Mouse (Mus musculus): Measurements from ENCODE around the gene Fdx1. TPM values are rescaled to one million over a fixed set of nuclear protein-coding genes. Genes with fewer than 3 reads are reported as not detected.

Fdx1 gene
- total and polyA plus RNA-seq, 2 experiments from 2014 or later = 18.9 to 47.6 TPM

GRCm38 (mm10) chr9:51914481-51915120, 48.8 kb downstream of the Fdx1 start:
- DNase-seq (ENCODE audit: low spot score) (no peak), ATAC-seq (no peak)
- no peaks in the 10 kb centered on the region for H3K4me1 ChIP-seq (ENCODE audit: insufficient read depth, low read length)
- no peak overlapping the region for H3K4me2 ChIP-seq (ENCODE audit: low read depth, low read length)
- no peaks in the 10 kb centered on the region for H3K27me3 ChIP-seq (ENCODE audit: insufficient read depth, low read length)
- no peak for TF ChIP-seq CTCF (IDR thresholded peaks at IDR 0.05; ENCODE audit: low read depth)
- H3K36me3 ChIP-seq (ENCODE audit: insufficient read depth, low read length) = no peaks in the 10 kb centered on the region
- no peak overlapping the region for H3K4me3 ChIP-seq (ENCODE audit: low read length)
- no peak overlapping the region for H3K27ac ChIP-seq
- WGBS = 79% methylated on average over 15 of the region's 15 CpGs
- H3K9me3 ChIP-seq (ENCODE audit: low read length) = no peaks in the 10 kb centered on the region
- no peak overlapping the region for H3K9ac ChIP-seq (replicated peaks; ENCODE audit: low read length)

- Histone ChIP-seq H3K27me3 (ENCODE audit: insufficient read depth, low read length) (no peaks in the 10 kb centered on the region), H3K4me2 (ENCODE audit: low read depth, low read length) (no peak overlapping the region), H3K9ac (replicated peaks; ENCODE audit: low read length) (no peak overlapping the region), H3K36me3 (ENCODE audit: insufficient read depth, low read length) (no peaks in the 10 kb centered on the region), H3K4me3 (ENCODE audit: low read length) (no peak overlapping the region), H3K9me3 (ENCODE audit: low read length) (no peaks in the 10 kb centered on the region), H3K4me1 (ENCODE audit: insufficient read depth, low read length) (no peaks in the 10 kb centered on the region), H3K27ac (no peak overlapping the region)
- 15% methylated on average over 2 of the region's 2 CpGs for WGBS
- DNase-seq (ENCODE audit: low spot score) = peak; percentile 86
- TF ChIP-seq CTCF (IDR thresholded peaks at IDR 0.05; ENCODE audit: low read depth) = peak; percentile 94
- peak; percentile 72; the same call in 1 of the 2 replicates for ATAC-seq
These were observed 54.5 kb downstream of the Fdx1 start for GRCm38 (mm10) chr9:51908838-51909237.

- 74% methylated on average over 3 of the region's 3 CpGs for WGBS
- H3K4me2 ChIP-seq (ENCODE audit: low read depth, low read length) = no peak overlapping the region
- no peaks in the 10 kb centered on the region for H3K27me3 ChIP-seq (ENCODE audit: insufficient read depth, low read length)
- no peaks in the 10 kb centered on the region for H3K36me3 ChIP-seq (ENCODE audit: insufficient read depth, low read length)
- no peak overlapping the region for H3K27ac ChIP-seq
- DNase-seq (ENCODE audit: low spot score) (no peak), ATAC-seq (no peak)
- no peaks in the 10 kb centered on the region for H3K9me3 ChIP-seq (ENCODE audit: low read length)
- H3K4me3 ChIP-seq (ENCODE audit: low read length) = no peak overlapping the region
- no peak overlapping the region for H3K9ac ChIP-seq (replicated peaks; ENCODE audit: low read length)
- TF ChIP-seq CTCF (IDR thresholded peaks at IDR 0.05; ENCODE audit: low read depth) = no peak
- no peaks in the 10 kb centered on the region for H3K4me1 ChIP-seq (ENCODE audit: insufficient read depth, low read length)
These were observed 55.1 kb downstream of the Fdx1 start for GRCm38 (mm10) chr9:51908255-51908654.

GRCm38 (mm10) chr9:51906938-51907337, 56.4 kb downstream of the Fdx1 start:
- Histone ChIP-seq H3K36me3 (ENCODE audit: insufficient read depth, low read length) (no peaks in the 10 kb centered on the region), H3K9me3 (ENCODE audit: low read length) (no peaks in the 10 kb centered on the region), H3K4me1 (ENCODE audit: insufficient read depth, low read length) (no peaks in the 10 kb centered on the region), H3K27me3 (ENCODE audit: insufficient read depth, low read length) (no peaks in the 10 kb centered on the region), H3K4me3 (ENCODE audit: low read length) (no peak overlapping the region), H3K4me2 (ENCODE audit: low read depth, low read length) (no peak overlapping the region), H3K9ac (replicated peaks; ENCODE audit: low read length) (no peak overlapping the region), H3K27ac (no peak overlapping the region)
- ATAC-seq (no peak), DNase-seq (ENCODE audit: low spot score) (no peak)
- TF ChIP-seq CTCF (IDR thresholded peaks at IDR 0.05; ENCODE audit: low read depth) = no peak
- WGBS = 78% methylated on average over 8 of the region's 8 CpGs

Other genes starting within 250 kb of the Fdx1 start
- gene Arhgap20, start 198.2 kb downstream of the Fdx1 start, total RNA-seq (2014; rRNA removed) = 26.8 and 30.5 TPM in 2 replicates
- gene Arhgap20, start 198.2 kb downstream of the Fdx1 start, polyA plus RNA-seq (2015; fragmentation: Nextera tagmentation; extraction: Ambion mirVana) = 33.3 and 34.8 TPM in 2 replicates
- gene Rdx, start 83.6 kb upstream of the Fdx1 start, total RNA-seq (2014; rRNA removed) = 57.1 and 59.3 TPM in 2 replicates
- 96.2 and 107 TPM in 2 replicates for gene Rdx, start 83.6 kb upstream of the Fdx1 start, polyA plus RNA-seq (2015; fragmentation: Nextera tagmentation; extraction: Ambion mirVana)
- gene Zc3h12c, start 205.0 kb upstream of the Fdx1 start, total RNA-seq (2014; rRNA removed) = 10.8 and 11.8 TPM in 2 replicates
- 3.4 and 3.5 TPM in 2 replicates for gene Zc3h12c, start 205.0 kb upstream of the Fdx1 start, polyA plus RNA-seq (2015; fragmentation: Nextera tagmentation; extraction: Ambion mirVana)